Mouse (Mus musculus) frontal cortex, postnatal 10 days (tissue): Measurements from ENCODE around the gene Gm45521.
"Not testable (repeated sequence)": the region's sequence is repeated elsewhere in the genome, so short reads cannot be mapped to it uniquely, and the experiment has no call there.

Experiments
- DNase-seq, 2 experiments: peaks; one replicate each; pipeline ENCODE4 v3.0.0; 2022; ENCODE audit warnings: low spot score in 2 of 2, mixed read lengths in 1 of 2

Gm45521 gene

GRCm38 (mm10) chr14:8000247-8000646, 43.2 kb downstream of the Gm45521 start:
- DNase-seq, result no peak

GRCm38 (mm10) chr14:8000831-8001685, 44.0 kb downstream of the Gm45521 start:
- DNase-seq, result no peak

GRCm38 (mm10) chr14:8002432-8003092, 45.5 kb downstream of the Gm45521 start, which contains the start of gene Abhd6:
Gene Abhd6, plus strand, starts transcription at chr14:8002902.
- DNase-seq, result peak; percentile 72 to 85

GRCm38 (mm10) chr14:8003093-8003670, 46.1 kb downstream of the Gm45521 start:
- DNase-seq, result peak; percentile 57 to 69

GRCm38 (mm10) chr14:8003727-8004670, 46.9 kb downstream of the Gm45521 start:
- no peak for DNase-seq

GRCm38 (mm10) chr14:8006061-8006460, 49.0 kb downstream of the Gm45521 start:
- DNase-seq, result not testable (repeated sequence)

- DNase-seq, result no peak
These were observed 50.0 kb downstream of the Gm45521 start for GRCm38 (mm10) chr14:8007084-8007483.

- no peak for DNase-seq
These were observed 50.4 kb downstream of the Gm45521 start for GRCm38 (mm10) chr14:8007486-8007885.

GRCm38 (mm10) chr14:8007923-8008322, 50.8 kb downstream of the Gm45521 start:
- no peak for DNase-seq
